Mouse (Mus musculus): ENCODE data around the gene Pold1. TPM values are rescaled to one million over a fixed set of nuclear protein-coding genes. Genes with fewer than 3 reads are reported as not detected.

Gene Pold1
- total RNA-seq, 4 experiments from 2014 or later, result 10.9 to 18.6 (median 15.9) TPM

- no peak for DNase-seq
These were observed 64.5 kb downstream of the Pold1 start for GRCm38 (mm10) chr7:44484109-44484508.

GRCm38 (mm10) chr7:44482836-44483435, 65.7 kb downstream of the Pold1 start:
- no peak for DNase-seq

Small RNAs within 50 kb of the gene (microRNA-seq; reads per million reads assigned to microRNA genes)
- gene Mir7053, result 0 to 0.18 reads per million in 2 experiments

Other genes starting within 250 kb of the Pold1 start
- gene Clec11a, start 241.9 kb downstream of the Pold1 start, total RNA-seq (2022), result 1 to 10 TPM; 4.1 to 6.0 (median 5.1) TPM
- 10 to 100 TPM in 3 of 4 experiments, 1 to 10 TPM in 1; 9.3 to 17.6 (median 14.3) TPM for gene Shank1, start 238.6 kb downstream of the Pold1 start, total RNA-seq (2022)
- 10 to 100 TPM in 1 of 4 experiments, 1 to 10 TPM in 3; 4.9 to 11.1 (median 7.6) TPM for gene Syt3, start 164.7 kb downstream of the Pold1 start, total RNA-seq (2022)
- gene 1700008O03Rik, start 163.0 kb downstream of the Pold1 start, total RNA-seq (2022), result 1 to 10 TPM in 3 of 4 experiments, under 1 TPM in 1; 0.73 to 2.2 (median 1.4) TPM
- gene Lrrc4b, start 119.8 kb downstream of the Pold1 start, total RNA-seq (2022), result 10 to 100 TPM in 2 of 4 experiments, 1 to 10 TPM in 2; 6.4 to 15.4 (median 9.8) TPM
- 1 to 10 TPM in 3 of 4 experiments, under 1 TPM in 1; 0.73 to 2.0 (median 1.4) TPM for gene Aspdh, start 83.5 kb downstream of the Pold1 start, total RNA-seq (2022)
- 10 to 100 TPM; 43.7 to 56.5 (median 46.9) TPM for gene Josd2, start 80.9 kb downstream of the Pold1 start, total RNA-seq (2022)
- 100 to 1,000 TPM in 3 of 4 experiments, 10 to 100 TPM in 1; 99.0 to 119 (median 110) TPM for gene Emc10, start 52.3 kb downstream of the Pold1 start, total RNA-seq (2022)
- gene Fam71e1, start 52.3 kb downstream of the Pold1 start, total RNA-seq (2022), result 10 to 100 TPM in 3 of 4 experiments, 1 to 10 TPM in 1; 10.0 to 15.5 (median 13.0) TPM
- under 1 TPM in 2 of 4 experiments, not detected in 2; 0.07 to 0.08 TPM for gene Mybpc2, start 24.2 kb downstream of the Pold1 start, total RNA-seq (2022)
- under 1 TPM; 0.32 to 0.77 (median 0.43) TPM for gene Spib, start 16.8 kb downstream of the Pold1 start, total RNA-seq (2022)
- 100 to 1,000 TPM in 3 of 4 experiments, 10 to 100 TPM in 1; 94.3 to 153 (median 129) TPM for gene Nr1h2, start 5.1 kb upstream of the Pold1 start, total RNA-seq (2022)
- 1 to 10 TPM in 3 of 4 experiments, under 1 TPM in 1; 1.00 to 2.0 (median 1.5) TPM for gene Napsa, start 23.5 kb upstream of the Pold1 start, total RNA-seq (2022)
- gene Kcnc3, start 41.8 kb upstream of the Pold1 start, total RNA-seq (2022), result 10 to 100 TPM in 1 of 4 experiments, 1 to 10 TPM in 3; 4.7 to 11.1 (median 7.8) TPM
- 10 to 100 TPM in 1 of 4 experiments, 1 to 10 TPM in 3; 7.3 to 16.5 (median 8.4) TPM for gene Myh14, start 122.0 kb upstream of the Pold1 start, total RNA-seq (2022)
- not detected for gene Izumo2, start 159.9 kb upstream of the Pold1 start, total RNA-seq (2022)
- 10 to 100 TPM; 46.5 to 73.4 (median 54.8) TPM for gene Vrk3, start 199.6 kb upstream of the Pold1 start, total RNA-seq (2022)
- 1 to 10 TPM in 1 of 4 experiments, under 1 TPM in 3; 0.35 to 1.1 (median 0.41) TPM for gene Zfp473, start 202.2 kb upstream of the Pold1 start, total RNA-seq (2022)